Mouse (Mus musculus) bone marrow, adult 2 months (tissue): ENCODE measurements around the gene Scd1. TPM values are rescaled to one million over a fixed set of nuclear protein-coding genes. Genes with fewer than 3 reads are reported as not detected.

ENCODE experiments used
- H3K27ac ChIP-seq: fragments of 200-500 bp; 2 replicates; pipeline ENCODE4 v1.5.1; 2012; ENCODE audit warnings: low read depth, mild to moderate bottlenecking, control low read depth, inconsistent platforms, low read length; ENCODE audit not compliant: control insufficient read depth, poor library complexity, insufficient read depth
- H3K4me1 ChIP-seq: fragments of 200-500 bp; 2 replicates; pipeline ENCODE4 v1.6.1; 2011; ENCODE audit warnings: low read length; ENCODE audit not compliant: control insufficient read depth, insufficient read depth
- H3K4me3 ChIP-seq: fragments of 200-500 bp; replicated peaks from 2 replicates; pipeline ENCODE3; 2011; ENCODE audit warnings: mild to moderate bottlenecking, low read depth, low read length, control low read depth; ENCODE audit not compliant: control insufficient read depth
- CTCF ChIP-seq: fragments of 200-500 bp; IDR thresholded peaks from 2 replicates; pipeline ENCODE4 v1.5.1; 2011; ENCODE audit warnings: low read length, control low read depth; ENCODE audit not compliant: control insufficient read depth, insufficient read depth
- POLR2A ChIP-seq: fragments of 200-500 bp; IDR thresholded peaks from 2 replicates; pipeline ENCODE4 v1.6.1; 2011; ENCODE audit warnings: low read depth, mild to moderate bottlenecking, control low read depth, low read length, borderline replicate concordance; ENCODE audit not compliant: control insufficient read depth
- WGBS: fragments of 180-500 bp; shearing (Covaris S2); methylation state at CpG from one replicate; pipeline ENCODE4 v1.1.7; 2018; 5-methylcytosine and 5-hydroxymethylcytosine counted together
- polyA plus RNA-seq: library from polyadenylated mRNA; stranded (reverse); fragments of >200 nt; gene quantifications from 2 replicates; pipeline ENCODE4 v1.2.4, GENCODE M21; 2011; ENCODE audit warnings: low replicate concordance; ENCODE audit not compliant: missing spikeins, insufficient read depth, insufficient read length

Scd1 gene
- polyA plus RNA-seq, 1 experiment: 29.4 TPM

DNA sequence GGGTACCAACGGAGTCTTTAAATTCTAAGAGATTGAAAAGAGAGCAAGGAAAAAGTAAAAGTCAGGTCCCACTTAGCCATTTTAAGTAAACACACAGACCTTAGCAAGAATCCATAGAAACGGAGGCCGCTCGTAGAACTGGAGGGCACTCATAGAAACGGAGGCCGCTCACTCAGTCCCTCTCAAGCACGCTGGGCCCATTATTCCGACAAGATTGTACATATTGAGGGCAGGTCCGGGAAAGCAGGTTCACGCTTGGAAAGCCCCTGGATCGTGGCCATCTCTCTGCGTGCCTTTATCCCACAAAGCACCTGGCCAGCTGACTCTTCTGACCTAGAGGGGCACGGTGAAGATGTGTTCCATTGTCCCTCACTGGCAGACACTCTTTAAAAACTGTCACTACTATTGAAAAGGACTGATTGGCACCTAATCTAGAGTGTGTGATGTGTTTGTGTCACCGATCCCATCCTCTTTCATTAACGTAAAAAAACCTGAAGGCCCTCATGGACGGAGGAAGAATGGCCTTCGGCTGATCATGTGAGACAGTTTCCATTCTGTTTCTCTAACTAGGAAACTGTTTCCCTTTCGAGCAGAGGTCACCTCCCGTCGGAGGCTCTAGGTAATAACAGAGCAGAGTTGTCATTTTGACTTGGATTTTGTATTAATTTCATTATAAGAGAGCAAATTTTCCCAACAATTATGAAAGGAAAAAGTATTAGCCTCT lies 2.8 kb upstream of the Scd1 start:
- 88% methylated on average over 20 of the region's 20 CpGs for WGBS
- TF ChIP-seq POLR2A: no peak

DNA sequence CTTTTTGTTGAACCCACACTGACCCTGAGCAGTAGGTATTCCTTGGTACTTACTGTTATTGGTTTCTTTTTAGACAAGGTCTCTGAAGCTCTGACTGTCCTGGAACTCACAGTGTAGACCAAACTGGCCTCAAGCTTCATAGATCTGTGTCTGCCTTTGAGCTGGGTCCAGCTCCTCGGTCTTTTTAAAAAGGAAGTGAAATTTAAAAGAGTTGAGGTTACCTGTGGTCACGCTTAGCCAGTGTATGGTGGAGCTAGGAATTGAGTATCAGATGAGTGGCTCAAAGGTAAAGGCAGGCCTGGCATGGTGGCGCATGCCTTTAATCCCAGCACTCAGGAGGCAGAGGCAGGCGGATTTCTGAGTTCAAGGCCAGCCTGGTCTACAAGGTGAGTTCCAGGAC lies 916 bp upstream of the Scd1 start:
- TF ChIP-seq POLR2A (no peak), CTCF (no peak)
- Histone ChIP-seq H3K4me3 (peak overlapping the region; percentile 36), H3K27ac (peak overlapping the region; percentile 1; the same call in 1 of the 2 replicates), H3K4me1 (no peaks in the 10 kb centered on the region)
- WGBS: 43% methylated on average over 4 of the region's 4 CpGs

More for the DNA sequence above, 2.8 kb upstream of the Scd1 start:
- 0 out of 2 replicates have a peak, but pooled peaks cover 2% of the 10 kb centered on the region for H3K4me1 ChIP-seq
- H3K27ac ChIP-seq: no peak overlapping the region
- no peak overlapping the region for H3K4me3 ChIP-seq

DNA sequence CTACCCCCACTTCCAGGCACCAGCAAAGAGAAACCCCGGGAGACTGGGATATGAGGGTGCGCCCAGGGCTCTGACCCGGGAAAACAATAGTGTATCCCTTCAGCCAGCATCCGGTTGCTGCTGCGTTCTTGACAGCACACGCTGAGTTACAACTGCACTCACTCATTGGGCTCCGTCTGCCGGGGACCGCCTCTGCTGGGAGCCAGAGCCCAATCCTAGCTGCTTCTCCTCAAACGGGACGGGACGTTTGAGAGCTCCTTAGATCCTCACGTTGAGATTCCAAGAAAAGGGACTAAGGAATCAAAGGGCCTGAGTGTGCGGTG lies 505 bp upstream of the Scd1 start:
- WGBS: 1% methylated on average over 14 of the region's 14 CpGs
- TF ChIP-seq POLR2A: peak; percentile 19; the same call in 1 of the 2 replicates
- TF ChIP-seq CTCF: no peak
- H3K4me1 ChIP-seq: no peaks in the 10 kb centered on the region
- H3K27ac ChIP-seq: peak overlapping the region; percentile 1
- H3K4me3 ChIP-seq: peak overlapping the region; percentile 36

DNA sequence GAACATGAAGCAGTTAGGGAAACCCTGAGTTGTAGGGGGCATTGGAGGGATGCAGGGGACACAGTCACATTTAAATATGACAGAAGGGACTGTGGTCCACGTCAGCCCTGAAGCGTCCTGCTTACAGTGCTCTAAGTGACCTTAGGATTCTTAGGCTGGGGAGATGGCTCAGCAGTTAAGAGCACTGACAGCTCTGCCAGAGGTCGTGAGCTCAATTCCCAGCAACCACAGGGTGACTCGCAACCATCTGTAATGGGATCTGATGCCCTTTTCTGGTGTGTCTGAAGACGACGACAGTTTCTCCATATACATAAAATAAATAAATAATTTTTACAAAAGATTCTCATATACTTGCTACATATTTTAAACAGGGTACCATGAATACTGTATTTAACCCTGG lies 4.1 kb downstream of the Scd1 start:
- Histone ChIP-seq H3K27ac (no peak overlapping the region), H3K4me1 (no peaks in the 10 kb centered on the region), H3K4me3 (no peak overlapping the region)
- 79% methylated on average over 6 of the region's 6 CpGs for WGBS
- TF ChIP-seq POLR2A (no peak), CTCF (no peak)

DNA sequence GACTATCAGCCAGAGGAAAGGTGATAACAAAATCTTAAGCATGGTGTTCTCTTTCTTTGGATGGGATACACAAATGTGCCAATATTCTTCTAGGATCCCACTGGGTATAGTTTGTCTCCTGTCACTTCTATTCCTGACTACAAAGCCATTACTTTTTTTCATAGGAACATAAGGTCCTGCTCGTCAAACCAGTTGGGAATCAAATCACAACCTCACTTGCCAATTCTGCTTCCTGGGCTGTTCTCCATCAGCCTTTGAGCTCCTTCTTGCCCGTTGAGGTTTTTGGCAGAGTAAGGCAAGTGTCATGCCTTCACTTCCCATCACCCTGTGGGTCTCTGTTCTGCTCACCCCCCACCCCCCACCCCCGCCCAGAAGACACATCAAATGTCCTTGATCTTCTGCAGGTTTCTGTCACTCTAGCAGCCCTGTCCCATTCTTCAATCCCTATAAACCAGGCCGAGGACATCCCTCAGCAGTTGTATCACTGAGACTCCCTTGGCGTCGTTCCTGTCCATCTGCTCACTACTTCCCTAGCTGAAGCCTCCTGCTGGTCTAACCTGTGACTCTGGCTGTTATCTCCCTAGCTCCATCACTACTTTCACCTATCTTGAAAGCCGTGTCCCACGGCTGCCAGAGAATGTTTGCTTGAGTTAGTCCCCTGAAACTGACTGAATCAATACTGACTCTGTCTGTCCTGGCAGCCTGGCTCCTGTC lies 7.0 kb downstream of the Scd1 start:
- Histone ChIP-seq H3K4me1 (no peaks in the 10 kb centered on the region; the same call in 1 of the 2 replicates), H3K27ac (no peak overlapping the region), H3K4me3 (no peak overlapping the region)
- TF ChIP-seq POLR2A: no peak
- no peak for TF ChIP-seq CTCF
- WGBS: 74% methylated on average over 8 of the region's 8 CpGs

DNA sequence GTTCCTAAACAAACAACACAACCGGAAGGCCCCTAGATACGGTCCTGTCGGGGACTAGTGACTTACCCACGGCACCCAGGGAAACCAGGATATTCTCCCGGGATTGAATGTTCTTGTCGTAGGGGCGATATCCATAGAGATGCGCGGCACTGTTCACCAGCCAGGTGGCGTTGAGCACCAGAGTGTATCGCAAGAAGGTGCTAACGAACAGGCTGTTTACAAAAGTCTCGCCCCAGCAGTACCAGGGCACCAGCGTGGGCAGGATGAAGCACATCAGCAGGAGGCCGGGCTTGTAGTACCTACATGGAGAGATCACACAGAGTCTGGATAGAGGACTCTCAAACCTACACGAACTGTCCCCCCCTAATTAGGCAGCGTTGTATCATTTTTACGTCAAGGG lies 7.6 kb downstream of the Scd1 start:
- H3K4me1 ChIP-seq: no peaks in the 10 kb centered on the region; the same call in 1 of the 2 replicates
- 92% methylated on average over 18 of the region's 18 CpGs for WGBS
- no peak for TF ChIP-seq POLR2A
- TF ChIP-seq CTCF: no peak
- H3K4me3 ChIP-seq: no peak overlapping the region
- H3K27ac ChIP-seq: no peak overlapping the region

DNA sequence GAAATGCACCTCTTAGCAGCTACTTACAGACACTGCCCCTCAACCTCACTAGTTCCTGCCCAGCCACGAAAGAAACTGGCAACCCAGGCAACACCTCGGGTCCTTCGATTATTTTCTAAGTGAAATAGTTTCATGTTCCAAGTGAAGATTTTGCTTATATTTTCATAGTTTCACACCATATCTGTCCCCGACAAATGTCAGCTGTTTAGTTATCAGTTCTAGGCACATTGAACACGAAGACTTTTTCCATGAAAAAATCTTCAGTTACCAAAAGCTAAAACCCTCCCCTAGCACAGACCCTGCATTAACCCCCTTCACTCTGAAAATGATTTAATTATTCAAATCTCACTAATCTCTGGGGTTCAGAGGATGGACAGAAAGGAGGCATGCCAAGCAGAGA lies 10.9 kb downstream of the Scd1 start:
- TF ChIP-seq CTCF (no peak), POLR2A (no peak)
- H3K4me3 ChIP-seq: no peak overlapping the region
- H3K4me1 ChIP-seq: peaks cover 2% of the 10 kb centered on the region; the same call in 1 of the 2 replicates
- no peak overlapping the region for H3K27ac ChIP-seq
- 52% methylated on average over 5 of the region's 5 CpGs for WGBS

DNA sequence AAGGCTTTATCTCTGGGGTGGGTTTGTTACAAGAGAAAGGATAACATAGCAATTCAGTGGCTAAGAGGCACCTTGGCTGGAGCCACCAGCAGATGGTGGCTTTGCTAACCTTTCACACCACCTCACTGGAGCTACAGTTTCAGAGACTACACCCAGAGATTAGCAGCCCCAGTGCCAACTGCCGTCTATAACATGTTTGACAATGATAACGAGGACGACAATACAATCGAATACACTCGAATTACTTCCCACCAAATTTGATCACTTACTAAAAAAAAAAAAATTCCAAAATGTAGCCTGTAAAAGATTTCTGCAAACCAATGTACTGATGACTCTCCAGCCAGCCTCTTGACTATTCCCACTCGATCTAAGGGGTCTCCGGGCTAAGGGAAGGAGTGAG lies 12.7 kb downstream of the Scd1 start:
- H3K4me1 ChIP-seq: peaks cover 2% of the 10 kb centered on the region; the same call in 1 of the 2 replicates
- H3K4me3 ChIP-seq: no peak overlapping the region
- TF ChIP-seq POLR2A (no peak), CTCF (no peak)
- 64% methylated on average over 7 of the region's 7 CpGs for WGBS
- no peak overlapping the region for H3K27ac ChIP-seq
